Mouse (Mus musculus) forebrain, postnatal 0 days (tissue): ENCODE measurements around the gene Cabp4. TPM values are rescaled to one million over a fixed set of nuclear protein-coding genes. Genes with fewer than 3 reads are reported as not detected.
"Not testable (repeated sequence)": the region's sequence is repeated elsewhere in the genome, so short reads cannot be mapped to it uniquely, and the experiment has no call there.

ENCODE experiments used
- ATAC-seq: fragments of 200-750 bp; cut with Nextera tagmentation; 2 replicates; pipeline ENCODE4 v1.8.0; 2017; ENCODE audit warnings: mild to moderate bottlenecking, moderate library complexity
- DNase-seq: peaks from one replicate; pipeline ENCODE4 v3.0.0-alpha.2; 2015
- H3K27ac ChIP-seq: fragments of 300-500 bp; sonication (generic); 2 replicates; pipeline ENCODE4 v1.5.1; 2014; ENCODE audit warnings: low read depth, mild to moderate bottlenecking, antibody characterized with exemption, low read length, moderate library complexity, mixed read lengths
- H3K27me3 ChIP-seq: fragments of 300-500 bp; sonication (generic); 2 replicates; pipeline ENCODE4 v1.6.1; 2014; ENCODE audit warnings: mild to moderate bottlenecking, low read length, mixed read lengths; ENCODE audit not compliant: insufficient read depth
- H3K36me3 ChIP-seq: fragments of 300-500 bp; sonication (generic); 2 replicates; pipeline ENCODE4 v1.6.1; 2014; ENCODE audit warnings: mild to moderate bottlenecking, moderate library complexity; ENCODE audit not compliant: insufficient read depth
- H3K4me1 ChIP-seq: fragments of 300-500 bp; sonication (generic); 2 replicates; pipeline ENCODE4 v1.6.1; 2014; ENCODE audit warnings: antibody characterized with exemption; ENCODE audit not compliant: insufficient read depth
- H3K4me2 ChIP-seq: fragments of 300-500 bp; sonication (generic); 2 replicates; pipeline ENCODE4 v1.6.1; 2014; ENCODE audit warnings: low read depth, mild to moderate bottlenecking, moderate library complexity
- H3K4me3 ChIP-seq: fragments of 300-500 bp; sonication (generic); 2 replicates; pipeline ENCODE4 v1.5.1; 2014; ENCODE audit warnings: low read depth, low read length, mixed read lengths
- H3K9ac ChIP-seq: fragments of 300-500 bp; sonication (generic); 2 replicates; pipeline ENCODE4 v1.6.1; 2014; ENCODE audit warnings: mild to moderate bottlenecking
- H3K9me3 ChIP-seq: fragments of 300-500 bp; sonication (generic); 2 replicates; pipeline ENCODE4 v1.6.1; 2016; ENCODE audit warnings: low read length
- CTCF ChIP-seq: sonication (generic); IDR thresholded peaks from 2 replicates; pipeline ENCODE4 v1.5.1; 2016; ENCODE audit warnings: antibody characterized with exemption, control low read depth, low read depth
- WGBS: fragments of 180-500 bp; shearing (Covaris S2); extraction: QIAGEN DNeasy Blood & Tissue Kit; methylation state at CpG from one replicate; pipeline ENCODE4 v1.1.7; 2014; 5-methylcytosine and 5-hydroxymethylcytosine counted together
- polyA plus RNA-seq: library from polyadenylated mRNA; unstranded; fragments of >200 nt; fragmentation: Nextera tagmentation; extraction: Ambion mirVana; gene quantifications from 2 replicates; pipeline ENCODE4 v1.2.1, GENCODE M21; 2015
- total RNA-seq: library from RNA; depleted of rRNA; stranded (reverse); fragments of >200 nt; gene quantifications from 2 replicates; pipeline ENCODE4 v1.2.3, GENCODE M21; 2014

The Cabp4 gene
- total and polyA plus RNA-seq, 2 experiments from 2014 or later = 0.08 TPM; not detected in 1

- DNase-seq = no peak
- Histone ChIP-seq H3K9ac (no peak overlapping the region), H3K36me3 (peaks cover 5% of the 10 kb centered on the region), H3K4me3 (no peak overlapping the region), H3K27ac (no peak overlapping the region), H3K4me2 (no peak overlapping the region), H3K27me3 (no peaks in the 10 kb centered on the region), H3K4me1 (no peaks in the 10 kb centered on the region), H3K9me3 (no peaks in the 10 kb centered on the region)
- TF ChIP-seq CTCF = no peak
- WGBS = 77% methylated on average over 5 of the region's 5 CpGs
- ATAC-seq = no peak
Measured at GRCm38 (mm10) chr19:4137913-4138312, 5.9 kb downstream of the Cabp4 start.

- Histone ChIP-seq H3K9me3 (no peaks in the 10 kb centered on the region), H3K9ac (no peak overlapping the region), H3K4me2 (no peak overlapping the region), H3K4me3 (no peak overlapping the region), H3K27ac (no peak overlapping the region), H3K27me3 (no peaks in the 10 kb centered on the region), H3K36me3 (peaks cover 19% of the 10 kb centered on the region), H3K4me1 (no peaks in the 10 kb centered on the region)
- TF ChIP-seq CTCF = no peak
- WGBS = 72% methylated on average over 5 of the region's 5 CpGs
- DNase-seq (no peak), ATAC-seq (no peak)
Measured at GRCm38 (mm10) chr19:4136463-4136862, 7.4 kb downstream of the Cabp4 start.

- not testable (repeated sequence) for H3K4me2 ChIP-seq, H3K9ac ChIP-seq, H3K4me1 ChIP-seq, H3K27ac ChIP-seq, H3K9me3 ChIP-seq, H3K4me3 ChIP-seq, ATAC-seq, H3K27me3 ChIP-seq, DNase-seq
- peak; percentile 46 for TF ChIP-seq CTCF
- H3K36me3 ChIP-seq = peaks cover 24% of the 10 kb centered on the region
- WGBS = 27% methylated on average over 8 of the region's 8 CpGs
Measured at GRCm38 (mm10) chr19:4135963-4136345, 7.9 kb downstream of the Cabp4 start.

- WGBS = 84% methylated on average over 6 of the region's 6 CpGs
- not testable (repeated sequence) for H3K4me1 ChIP-seq, H3K27me3 ChIP-seq, H3K4me3 ChIP-seq, ATAC-seq, DNase-seq, H3K27ac ChIP-seq, H3K9ac ChIP-seq, H3K4me2 ChIP-seq, H3K9me3 ChIP-seq
- peaks cover 29% of the 10 kb centered on the region for H3K36me3 ChIP-seq
Measured at GRCm38 (mm10) chr19:4135229-4135962, 8.4 kb downstream of the Cabp4 start.

GRCm38 (mm10) chr19:4134354-4134753, 9.5 kb downstream of the Cabp4 start:
- H3K9me3 ChIP-seq = no peaks in the 10 kb centered on the region
- H3K27me3 ChIP-seq = no peaks in the 10 kb centered on the region
- no peak for TF ChIP-seq CTCF
- H3K9ac ChIP-seq = no peak overlapping the region
- H3K27ac ChIP-seq = no peak overlapping the region
- H3K4me1 ChIP-seq = no peaks in the 10 kb centered on the region
- peaks cover 34% of the 10 kb centered on the region for H3K36me3 ChIP-seq
- DNase-seq = no peak
- no peak for ATAC-seq
- WGBS = 82% methylated on average over 4 of the region's 4 CpGs
- H3K4me3 ChIP-seq = no peak overlapping the region
- no peak overlapping the region for H3K4me2 ChIP-seq

- DNase-seq (no peak), ATAC-seq (no peak)
- peaks cover 50% of the 10 kb centered on the region for H3K36me3 ChIP-seq
Measured at GRCm38 (mm10) chr19:4131768-4132167, 12.1 kb downstream of the Cabp4 start.

GRCm38 (mm10) chr19:4131075-4131474, 12.8 kb downstream of the Cabp4 start:
- Histone ChIP-seq H3K36me3 (peaks cover 50% of the 10 kb centered on the region), H3K27ac (no peak overlapping the region), H3K4me3 (no peak overlapping the region), H3K9ac (no peak overlapping the region), H3K4me1 (peaks cover 9% of the 10 kb centered on the region; the same call in 1 of the 2 replicates), H3K27me3 (no peaks in the 10 kb centered on the region), H3K9me3 (no peaks in the 10 kb centered on the region), H3K4me2 (no peak overlapping the region)
- DNase-seq = no peak
- WGBS = 98% methylated on average over 5 of the region's 5 CpGs
- TF ChIP-seq CTCF = no peak
- ATAC-seq = no peak

More at GRCm38 (mm10) chr19:4131768-4132167, 12.1 kb downstream of the Cabp4 start:
- no peak overlapping the region for H3K9ac ChIP-seq
- no peak overlapping the region for H3K4me2 ChIP-seq
- WGBS = 88% methylated on average over 2 of the region's 2 CpGs
- H3K27me3 ChIP-seq = no peaks in the 10 kb centered on the region
- TF ChIP-seq CTCF = 0 out of 2 replicates have a peak, but pooled peaks have one; percentile 21
- peaks cover 4% of the 10 kb centered on the region; the same call in 1 of the 2 replicates for H3K4me1 ChIP-seq
- H3K9me3 ChIP-seq = no peaks in the 10 kb centered on the region
- H3K4me3 ChIP-seq = no peak overlapping the region
- H3K27ac ChIP-seq = no peak overlapping the region
